Mouse (Mus musculus) thymus, adult 2 months (tissue): ENCODE measurements around the gene Arhgap19.

Source experiments
- CTCF ChIP-seq: fragments of 200-500 bp; IDR thresholded peaks from 2 replicates; pipeline ENCODE4 v1.5.1; 2012; ENCODE audit warnings: mild to moderate bottlenecking, control low read depth, low read length, moderate library complexity, borderline replicate concordance; ENCODE audit not compliant: control insufficient read depth, poor library complexity, insufficient read depth; ENCODE audit errors: extremely low read depth
- POLR2A ChIP-seq: fragments of 200-500 bp; IDR thresholded peaks from 2 replicates; pipeline ENCODE4 v1.6.1; 2012; ENCODE audit warnings: mild to moderate bottlenecking, low read length, control low read depth, moderate library complexity; ENCODE audit not compliant: control insufficient read depth, poor library complexity, insufficient read depth; ENCODE audit errors: extremely low read depth

DNA sequence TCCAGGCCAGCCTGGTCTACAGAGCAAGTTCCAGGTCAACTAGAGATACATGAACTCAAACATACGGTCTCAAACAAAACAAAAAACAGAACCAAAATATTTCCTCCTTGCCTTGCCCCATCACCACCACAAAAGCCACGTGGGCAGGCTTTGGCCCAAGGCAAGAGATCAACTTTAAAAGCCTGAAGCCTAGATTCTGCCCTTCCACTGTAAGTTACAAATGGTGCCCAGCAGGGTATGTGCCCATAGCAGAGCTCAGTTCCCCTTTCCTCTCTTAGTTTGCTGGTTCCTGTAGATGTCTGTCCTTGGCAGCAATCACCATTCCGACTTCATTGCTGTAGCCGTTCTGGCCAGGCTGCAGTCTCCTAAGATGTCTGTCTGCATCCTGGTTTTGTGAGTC lies 40.9 kb upstream of the Arhgap19 start:
- TF ChIP-seq POLR2A, result no peak
- TF ChIP-seq CTCF, result no peak
